Mouse (Mus musculus) left cerebral cortex, postnatal 14 days (tissue): ENCODE results near the gene Donson. TPM values are rescaled to one million over a fixed set of nuclear protein-coding genes. Genes with fewer than 3 reads are reported as not detected.
A peak's percentile ranks its signal among the peaks of the same experiment; 100 is the strongest.

Experiments used
- DNase-seq, 2 experiments: peaks; one replicate each; pipeline ENCODE4 v3.0.0; 2021 to 2022; ENCODE audit warnings: low spot score in 2 of 2, mixed read lengths in 1 of 2
- intact Hi-C: fragments of 180-260 bp; cut with DNase I; formaldehyde crosslinking; loops from one replicate; pipeline ENCODE4 v1.15.1; 2025
- total RNA-seq, 2 experiments: library from RNA; stranded (reverse); gene quantifications; 2 replicates each; pipeline ENCODE4 v1.2.3; 2021

Gene Donson
- total RNA-seq, 2 experiments from 2014 or later: 21.0 to 23.6 TPM

DNA sequence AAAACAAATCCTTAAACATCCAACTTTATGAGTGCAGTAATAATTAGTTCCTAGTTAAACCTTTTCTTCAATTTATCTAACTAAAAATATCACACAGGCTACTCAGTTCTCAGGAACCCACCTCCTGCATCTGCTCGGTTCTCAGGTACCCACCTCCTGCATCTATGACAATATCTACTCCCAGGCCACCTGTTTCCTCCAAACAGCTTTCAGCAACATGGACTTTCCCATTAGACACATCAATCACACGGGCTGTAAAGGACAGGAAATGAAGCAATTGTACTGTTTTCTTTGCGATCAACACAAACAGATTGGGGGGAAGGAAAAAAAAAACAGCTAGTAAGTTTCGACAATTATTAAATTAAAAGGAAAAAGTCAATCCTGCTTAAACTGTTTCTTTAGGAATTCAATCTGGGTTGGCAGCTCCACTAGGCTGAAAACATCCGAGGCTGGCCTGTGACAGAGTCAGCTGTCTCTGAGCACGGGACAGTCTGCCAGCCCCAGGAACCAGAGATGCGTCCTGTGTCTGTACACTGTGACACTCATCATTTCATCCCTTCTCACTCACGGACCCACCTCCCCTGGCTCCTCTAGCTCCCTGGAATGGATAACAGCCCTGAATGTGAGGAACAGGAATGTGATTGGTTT, 6.7 kb upstream of the Donson start:
- intact Hi-C loops: no loop called here
- no peak for DNase-seq

GRCm38 (mm10) chr16:91694455-91695084, 6.0 kb upstream of the Donson start:
- peak; percentile 69 to 80 for DNase-seq
- intact Hi-C loops: loop anchor here (5.0 kb wide), 1 partner anchor 223 kb away; no protein-coding TSS in a partner anchor

DNA sequence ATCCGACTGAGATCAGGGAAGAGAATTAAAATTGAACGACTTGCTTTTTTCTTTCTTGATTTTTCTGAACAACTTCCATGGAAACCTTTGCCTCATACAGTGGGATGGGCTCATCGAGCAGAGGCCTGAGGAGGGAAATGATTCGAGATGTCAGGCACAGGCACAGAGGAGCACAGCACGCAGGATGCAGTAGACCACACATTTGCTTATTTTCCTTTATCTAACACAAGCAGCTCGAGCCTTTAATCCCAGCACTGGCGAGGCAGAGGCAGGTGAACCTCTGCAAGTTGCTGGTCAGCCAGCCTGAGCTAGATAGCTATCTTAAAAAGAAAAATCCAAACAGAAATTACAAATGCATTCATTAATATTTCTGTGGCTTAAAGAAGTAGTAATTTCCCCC, 1.2 kb upstream of the Donson start:
- no peak for DNase-seq
- intact Hi-C loops: loop anchor here (5.0 kb wide), 1 partner anchor 228 kb away; no protein-coding TSS in a partner anchor

DNA sequence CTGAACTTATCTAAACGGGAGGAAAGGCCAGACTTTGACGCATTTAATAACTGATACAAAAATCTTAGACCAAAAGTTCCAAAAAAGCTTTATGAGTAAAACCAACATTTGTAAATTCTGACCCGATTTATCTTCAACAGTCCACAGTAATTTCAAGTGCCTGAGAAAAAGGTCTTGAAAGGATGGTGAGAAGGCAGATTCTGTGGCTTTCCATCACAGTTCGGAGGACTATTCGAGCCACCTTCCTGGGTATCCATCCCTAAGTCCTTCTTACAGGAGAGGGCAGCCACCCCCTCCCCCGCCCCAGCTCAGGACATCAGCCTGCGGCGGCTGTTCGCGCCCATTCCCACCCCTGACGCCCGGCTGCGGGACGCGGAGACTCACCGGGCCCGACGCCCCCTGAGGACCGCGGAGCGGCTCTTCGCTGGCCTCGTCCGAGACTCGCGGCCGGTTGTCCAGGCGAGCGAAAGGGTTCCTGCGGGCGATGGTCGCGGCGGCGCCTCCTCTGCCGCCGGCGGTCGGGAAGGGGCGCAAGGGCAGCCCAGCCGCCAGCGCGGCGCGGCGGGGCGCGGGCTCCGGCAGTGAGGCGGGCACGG, 449 bp downstream of the Donson start:
- intact Hi-C loops: no loop called here
- DNase-seq: no peak

DNA sequence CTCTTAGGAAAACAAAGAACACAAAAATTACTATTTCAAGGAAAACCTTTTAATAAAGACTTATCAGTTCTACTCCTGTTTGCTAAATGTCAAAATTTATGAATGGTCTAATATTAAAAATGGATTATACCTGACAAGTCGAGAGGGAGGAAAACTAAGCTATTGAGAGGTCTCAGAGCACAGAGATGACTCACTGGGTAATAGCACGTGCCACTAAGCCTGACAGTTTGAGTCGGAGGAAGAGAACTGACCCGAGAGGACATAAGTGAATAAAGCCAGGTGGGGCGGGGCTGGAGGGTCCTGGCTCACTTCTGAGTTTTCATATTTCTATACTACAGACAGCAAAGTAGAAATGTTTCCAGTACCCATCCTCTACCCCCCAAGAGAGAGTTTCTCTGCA, 2.2 kb downstream of the Donson start:
- no peak for DNase-seq
- intact Hi-C loops: no loop called here

- DNase-seq: no peak
- intact Hi-C loops: no loop called here
Observed at GRCm38 (mm10) chr16:91685526-91685925, 3.0 kb downstream of the Donson start.

DNA sequence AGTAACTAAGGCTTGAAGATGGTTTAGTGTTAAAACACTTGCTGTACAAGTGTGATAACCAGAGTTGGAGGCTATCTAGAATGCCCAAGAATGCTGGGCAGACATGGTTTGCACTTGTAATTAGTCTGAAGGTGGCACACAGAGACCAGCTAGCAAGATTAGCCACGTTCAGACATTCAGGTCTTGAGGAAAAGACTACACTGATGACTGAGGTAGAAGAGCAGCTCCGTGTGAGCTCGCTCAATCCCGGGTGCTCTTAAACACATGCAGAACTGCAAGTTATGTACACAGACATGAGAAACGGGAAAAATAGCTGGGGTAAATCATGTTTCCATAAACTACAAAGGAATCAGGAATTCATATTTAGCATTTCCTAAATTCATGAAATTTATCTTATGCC, 7.9 kb downstream of the Donson start:
- intact Hi-C loops: no loop called here
- no peak for DNase-seq

- no peak for DNase-seq
- intact Hi-C loops: no loop called here
Observed at GRCm38 (mm10) chr16:91678147-91678911, 10.2 kb downstream of the Donson start.

GRCm38 (mm10) chr16:91674500-91674899, 14.1 kb downstream of the Donson start:
- DNase-seq: no peak
- intact Hi-C loops: no loop called here

DNA sequence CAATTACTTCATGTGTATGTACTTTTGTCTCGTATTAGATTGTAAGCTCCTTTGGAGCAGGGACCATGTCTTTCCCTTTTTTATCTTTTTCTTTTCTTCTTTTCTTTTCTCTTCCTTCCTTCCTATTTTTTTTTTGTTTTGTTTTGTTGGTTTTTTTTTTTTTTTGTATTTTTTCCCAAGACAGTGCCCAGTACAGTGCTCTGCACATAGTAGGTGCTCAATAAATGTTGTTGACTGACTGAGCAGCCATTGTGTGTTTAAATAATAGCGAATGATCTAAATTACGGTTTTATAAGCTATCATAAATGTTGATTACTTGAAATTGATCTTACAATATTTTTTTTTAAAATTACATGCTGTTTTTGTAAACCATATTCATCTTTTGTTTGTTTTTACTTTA, 24.8 kb downstream of the Donson start:
- no peak for DNase-seq
- intact Hi-C loops: loop anchor here (10.0 kb wide), 1 partner anchor 629 kb away; no protein-coding TSS in a partner anchor

DNA sequence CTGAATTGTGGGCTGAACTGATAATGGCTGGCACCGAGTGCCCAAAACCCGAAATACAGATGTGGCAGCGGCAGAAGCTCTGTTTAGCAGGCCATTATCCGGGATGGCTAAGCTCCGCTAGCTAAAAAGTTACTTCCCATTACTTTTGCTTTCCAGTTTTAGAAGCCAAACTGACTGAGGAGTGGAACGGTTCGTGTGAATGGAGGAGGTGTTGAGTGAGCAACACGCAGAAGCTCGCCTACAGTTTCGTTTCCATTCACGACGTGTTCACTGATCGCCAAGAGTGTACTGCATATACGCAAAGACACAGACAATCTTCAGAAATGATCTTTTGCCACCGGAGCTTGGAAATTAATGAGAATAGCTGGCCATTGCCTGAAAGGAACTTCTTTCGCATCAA, 26.2 kb downstream of the Donson start:
- DNase-seq: peak in 1 of 2 experiments; percentile 22
- intact Hi-C loops: loop anchor here (10.0 kb wide), 1 partner anchor 628 kb away; no protein-coding TSS in a partner anchor

GRCm38 (mm10) chr16:91661397-91661796, 27.2 kb downstream of the Donson start:
- DNase-seq: no peak
- intact Hi-C loops: loop anchor here (10.0 kb wide), 1 partner anchor 627 kb away; no protein-coding TSS in a partner anchor

DNA sequence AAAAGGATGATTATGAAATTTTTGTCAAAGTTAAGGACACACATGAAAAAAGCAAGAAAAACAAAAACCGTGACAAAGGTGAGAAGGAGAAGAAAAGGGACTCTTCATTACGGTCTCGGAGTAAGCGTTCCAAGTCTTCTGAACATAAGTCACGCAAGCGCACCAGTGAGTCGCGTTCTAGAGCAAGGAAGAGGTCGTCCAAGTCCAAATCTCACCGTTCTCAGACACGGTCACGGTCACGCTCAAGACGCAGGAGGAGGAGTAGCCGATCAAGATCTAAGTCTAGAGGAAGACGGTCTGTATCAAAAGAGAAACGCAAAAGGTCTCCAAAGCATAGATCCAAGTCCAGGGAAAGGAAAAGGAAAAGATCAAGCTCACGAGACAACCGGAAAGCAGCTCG, 28.8 kb downstream of the Donson start:
- intact Hi-C loops: loop anchor here (10.0 kb wide), 1 partner anchor 625 kb away; no protein-coding TSS in a partner anchor
- no peak for DNase-seq

- DNase-seq: no peak
- intact Hi-C loops: no loop called here
Observed at GRCm38 (mm10) chr16:91658471-91658870, 30.1 kb downstream of the Donson start.

GRCm38 (mm10) chr16:91657285-91657684, 31.3 kb downstream of the Donson start:
- DNase-seq: no peak
- intact Hi-C loops: no loop called here

- intact Hi-C loops: no loop called here
- no peak for DNase-seq
Observed at GRCm38 (mm10) chr16:91655285-91655684, 33.3 kb downstream of the Donson start.

- no peak for DNase-seq
- intact Hi-C loops: no loop called here
Observed at GRCm38 (mm10) chr16:91652191-91652590, 36.4 kb downstream of the Donson start.

GRCm38 (mm10) chr16:91649781-91650180, 38.8 kb downstream of the Donson start:
- DNase-seq: no peak
- intact Hi-C loops: no loop called here

GRCm38 (mm10) chr16:91649246-91649645, 39.3 kb downstream of the Donson start:
- DNase-seq: no peak
- intact Hi-C loops: no loop called here

GRCm38 (mm10) chr16:91648220-91648550, 40.4 kb downstream of the Donson start:
- DNase-seq: peak; percentile 42 to 71
- intact Hi-C loops: no loop called here
